Mouse (Mus musculus) CH12.LX (cell line): ENCODE data around the gene Igsf6. TPM values are rescaled to one million over a fixed set of nuclear protein-coding genes. Genes with fewer than 3 reads are reported as not detected.
"Not testable (repeated sequence)": the region's sequence is repeated elsewhere in the genome, so short reads cannot be mapped to it uniquely, and the experiment has no call there.

ENCODE experiments used
- DNase-seq: peaks from one replicate; pipeline ENCODE4 v3.0.0-alpha.2; 2013; ENCODE audit errors: extremely low read depth
- H3K27ac ChIP-seq: 2 replicates; pipeline ENCODE4 v1.5.1; 2012; ENCODE audit warnings: low read depth, mild to moderate bottlenecking, control low read depth, moderate library complexity; ENCODE audit not compliant: insufficient read depth
- H3K27me3 ChIP-seq: replicated peaks from 2 replicates; pipeline ENCODE3; 2012; ENCODE audit warnings: inconsistent platforms
- H3K36me3 ChIP-seq, 2 experiments: replicated peaks in 1 of 2; 2 replicates each; pipeline versions ENCODE3 to v1.6.1; 2012; ENCODE audit warnings: inconsistent platforms in 1 of 2, low read length in 1 of 2, mild to moderate bottlenecking in 1 of 2, mixed read lengths in 1 of 2, moderate library complexity in 1 of 2; ENCODE audit not compliant: control insufficient read depth in 1 of 2, insufficient read depth in 1 of 2
- H3K4me1 ChIP-seq, 2 experiments: 2 replicates each; pipeline ENCODE4 v1.6.1; 2012; ENCODE audit warnings: inconsistent platforms in 1 of 2, moderate library complexity in 1 of 2; ENCODE audit not compliant: insufficient read depth in 2 of 2, control insufficient read depth in 1 of 2
- H3K4me2 ChIP-seq: 2 replicates; pipeline ENCODE4 v1.6.1; 2012; ENCODE audit warnings: low read depth, mild to moderate bottlenecking, control low read depth; ENCODE audit not compliant: poor library complexity, insufficient read depth, severe bottlenecking
- H3K4me3 ChIP-seq, 3 experiments: fragments of 150-350 bp in 1 of 3; sonication (generic) in 1 of 3; replicated peaks in 1 of 3; 2 replicates each; pipeline versions ENCODE3 to v1.5.1; 2011 to 2012; ENCODE audit warnings: low read depth in 2 of 3, low read length in 2 of 3, mild to moderate bottlenecking in 2 of 3, moderate library complexity in 2 of 3, control low read depth in 1 of 3, improper control_type of control experiment in 1 of 3, inconsistent platforms in 1 of 3, mixed read lengths in 1 of 3; ENCODE audit not compliant: poor library complexity in 1 of 3
- H3K79me2 ChIP-seq: replicated peaks from 2 replicates; pipeline ENCODE4 v1.6.1; 2012; ENCODE audit warnings: mild to moderate bottlenecking, moderate library complexity; ENCODE audit not compliant: control insufficient read depth, poor library complexity, insufficient read depth, severe bottlenecking; ENCODE audit errors: extremely low read depth
- H3K9ac ChIP-seq: 2 replicates; pipeline ENCODE4 v1.6.1; 2012; ENCODE audit warnings: low read depth, mild to moderate bottlenecking, control low read depth, moderate library complexity; ENCODE audit not compliant: insufficient read depth
- H3K9me3 ChIP-seq: replicated peaks from 2 replicates; pipeline ENCODE3; 2012; ENCODE audit warnings: low read length, inconsistent platforms, mixed read lengths
- CHD1 ChIP-seq: IDR thresholded peaks from 2 replicates; pipeline ENCODE4 v1.6.1; 2012; ENCODE audit warnings: low read depth, low read length, improper control_type of control experiment, inconsistent platforms
- EP300 ChIP-seq: IDR thresholded peaks from 2 replicates; pipeline ENCODE4 v1.6.1; 2011; ENCODE audit warnings: low read length, improper control_type of control experiment
- ETS1 ChIP-seq: conservative IDR thresholded peaks from 2 replicates; pipeline ENCODE4 v1.6.1; 2012; ENCODE audit warnings: low read depth, mild to moderate bottlenecking, inconsistent platforms, low read length, improper control_type of control experiment, moderate library complexity
- HCFC1 ChIP-seq: IDR thresholded peaks from 2 replicates; pipeline ENCODE4 v1.6.1; 2012; ENCODE audit warnings: low read depth, mild to moderate bottlenecking, inconsistent platforms, low read length, improper control_type of control experiment
- JUN ChIP-seq: IDR thresholded peaks from 2 replicates; pipeline ENCODE4 v1.6.1; 2011; ENCODE audit warnings: low read depth, mild to moderate bottlenecking, low read length, improper control_type of control experiment, moderate library complexity; ENCODE audit not compliant: insufficient read depth
- MAFK ChIP-seq: IDR thresholded peaks from 2 replicates; pipeline ENCODE4 v1.6.1; 2011; ENCODE audit warnings: low read length, improper control_type of control experiment; ENCODE audit not compliant: insufficient replicate concordance
- POLR2A ChIP-seq: IDR thresholded peaks from 2 replicates; pipeline ENCODE4 v1.6.1; 2011; ENCODE audit warnings: low read depth, mild to moderate bottlenecking, improper control_type of control experiment, low read length
- UBTF ChIP-seq: IDR thresholded peaks from 2 replicates; pipeline ENCODE4 v1.6.1; 2012; ENCODE audit warnings: low read depth, mild to moderate bottlenecking, inconsistent platforms, low read length, improper control_type of control experiment, moderate library complexity
- USF1 ChIP-seq: IDR thresholded peaks from 2 replicates; pipeline ENCODE4 v1.6.1; 2014; ENCODE audit warnings: low read depth, mild to moderate bottlenecking, inconsistent platforms, low read length, improper control_type of control experiment
- ZC3H11A ChIP-seq: IDR thresholded peaks from 2 replicates; pipeline ENCODE4 v1.6.1; 2012; ENCODE audit warnings: low read depth, mild to moderate bottlenecking, inconsistent platforms, low read length, improper control_type of control experiment
- ZNF384 ChIP-seq: IDR thresholded peaks from 2 replicates; pipeline ENCODE4 v1.6.1; 2012; ENCODE audit warnings: low read depth, low read length, improper control_type of control experiment, inconsistent platforms
- dilution Hi-C: fragments of 300-500 bp; cut with MboI; formaldehyde crosslinking; loops from 2 replicates; pipeline ENCODE4 v1.14.3; 2020; ENCODE audit warnings: low sequenced_read_pairs; ENCODE audit not compliant: extremely low pct_unique_long_range_greater_than_20kb, extremely low pct_ligation_motif_present
- in situ Hi-C: fragments of 300-500 bp; cut with MboI; formaldehyde crosslinking; loops from 3 replicates; pipeline ENCODE4 v1.14.3; 2019; ENCODE audit warnings: low sequenced_read_pairs, low pct_ligation_motif_present, low pct_unique_long_range_greater_than_20kb, mixed read lengths
- polyA plus RNA-seq: library from polyadenylated mRNA; unstranded; fragments of >175 nt; gene quantifications from 2 replicates; pipeline ENCODE4 v1.2.1, GENCODE M21; 2012; ENCODE audit warnings: low read depth; ENCODE audit not compliant: insufficient read length
- total RNA-seq, 2 experiments: library from RNA; depleted of rRNA; stranded (reverse); fragments of 300-350 nt in 1 of 2; fragments of >200 nt in 1 of 2; gene quantifications; 2 replicates each; pipeline ENCODE4 v1.2.3; 2012 to 2014

Gene Igsf6
- total and polyA plus RNA-seq, 3 experiments = 0.21 TPM; not detected in 2

DNA sequence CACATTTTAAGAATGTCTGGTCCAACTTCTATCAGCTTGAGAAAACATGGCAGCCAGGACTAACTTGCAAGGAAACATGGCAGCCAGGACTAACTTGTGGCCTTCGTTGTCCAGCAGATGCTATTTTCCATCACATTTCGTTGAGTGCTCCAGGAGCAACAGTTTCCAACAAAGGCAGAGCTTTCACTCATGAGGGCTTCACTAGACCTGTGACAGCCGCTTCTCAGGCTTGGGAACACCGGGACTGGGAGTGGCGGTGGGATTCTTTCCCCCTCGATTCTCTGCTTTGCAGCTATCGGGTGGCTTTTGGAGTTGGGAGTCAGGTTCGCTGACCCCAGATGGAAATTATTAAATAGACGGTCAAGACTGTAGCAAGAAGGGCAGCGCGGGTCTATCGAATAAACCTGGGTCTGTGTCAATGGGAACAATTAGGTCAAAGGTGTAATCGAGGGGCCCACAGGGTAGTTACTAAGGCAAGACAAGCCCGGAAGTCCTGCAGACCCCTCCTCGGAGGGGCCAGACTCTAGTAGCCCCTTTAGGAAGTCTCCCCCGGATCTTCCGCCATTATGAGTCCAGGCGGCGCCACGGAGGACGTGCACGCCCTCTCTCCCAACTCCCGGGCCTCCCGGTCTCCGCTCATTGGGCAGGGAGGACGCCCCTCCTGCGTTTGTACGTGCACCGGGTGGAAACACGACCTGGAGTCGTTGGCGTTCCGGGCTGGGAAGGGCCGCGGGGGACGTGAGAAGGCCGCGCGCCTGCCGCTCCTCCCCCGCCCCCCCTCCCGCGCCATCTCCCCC, 40.3 kb downstream of the Igsf6 start, which contains the start of gene Mettl9 (continued):
- TF ChIP-seq POLR2A = peak; percentile 93
- TF ChIP-seq MAFK = no peak
- no peak for TF ChIP-seq ZC3H11A
- TF ChIP-seq USF1 = no peak
- no peak for TF ChIP-seq EP300
- no peak for TF ChIP-seq JUN
- no peak for TF ChIP-seq CHD1
- peak; percentile 92 for TF ChIP-seq HCFC1
- TF ChIP-seq ETS1 = 0 out of 2 replicates have a peak, but pooled peaks have one; percentile 22

DNA sequence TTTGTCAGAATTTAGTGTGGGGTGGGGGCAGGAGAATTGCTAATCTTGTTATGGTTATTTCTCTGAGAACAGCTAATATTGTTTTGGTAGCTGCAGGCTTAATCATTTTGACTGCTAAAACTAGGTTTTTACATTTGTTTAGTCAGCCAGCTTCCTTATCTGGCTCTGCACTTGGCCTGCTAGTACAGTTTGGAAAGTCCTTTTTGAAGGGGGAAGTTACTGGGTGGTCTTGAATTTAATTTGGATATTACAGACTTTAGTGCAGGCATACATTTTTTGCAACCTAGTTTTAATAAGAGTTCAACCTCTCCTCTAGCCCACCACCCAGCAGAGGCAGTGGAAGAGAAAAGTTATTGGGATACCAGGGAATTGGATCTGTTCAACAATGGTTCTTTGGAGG, 44.4 kb downstream of the Igsf6 start:
- H3K4me2 ChIP-seq, H3K27ac ChIP-seq, H3K9me3 ChIP-seq, DNase-seq, H3K79me2 ChIP-seq, H3K4me3 ChIP-seq, dilution Hi-C loops, H3K36me3 ChIP-seq, H3K4me1 ChIP-seq, H3K9ac ChIP-seq: not testable (repeated sequence)
- in situ Hi-C loops = loop anchor here (10.0 kb wide), 2 partner anchors 45 to 195 kb away; partner anchors contain the start of genes Cdr2 and Mfsd13b
- H3K27me3 ChIP-seq = peaks cover 19% of the 10 kb centered on the region

DNA sequence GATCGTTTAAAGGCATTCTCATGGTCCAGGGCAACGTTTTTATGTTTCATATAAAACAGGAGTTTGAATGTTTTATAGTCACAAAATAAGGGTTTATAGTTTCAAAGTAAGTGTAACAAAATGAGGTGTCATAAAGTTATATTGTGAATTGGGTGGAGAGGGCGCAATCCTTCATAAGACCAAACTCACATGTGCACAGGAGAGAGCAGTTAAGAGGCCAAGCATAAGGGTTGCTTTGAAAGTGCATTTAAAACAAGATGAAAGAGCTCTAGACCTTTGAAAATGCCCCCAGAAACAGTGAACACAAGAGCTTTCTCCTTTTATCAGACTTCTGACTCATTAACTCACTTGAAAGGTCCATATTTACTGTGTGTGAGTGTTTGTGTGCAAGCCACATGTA, 48.1 kb downstream of the Igsf6 start:
- TF ChIP-seq ZNF384 (no peak), UBTF (no peak)
- TF ChIP-seq, all 38 proteins: peak for 0

More for the DNA sequence above, 48.1 kb downstream of the Igsf6 start:
- H3K9me3 ChIP-seq = no peaks in the 10 kb centered on the region
- dilution Hi-C loops (no loop called here), in situ Hi-C loops (no loop called here)
- H3K4me3 ChIP-seq = no peak overlapping the region
- no peak for DNase-seq
- H3K36me3 ChIP-seq = no peaks in the 10 kb centered on the region
- H3K4me1 ChIP-seq = no peaks in the 10 kb centered on the region
- no peak overlapping the region for H3K27ac ChIP-seq
- no peaks in the 10 kb centered on the region; the same call in 1 of the 2 replicates for H3K79me2 ChIP-seq
- no peak overlapping the region for H3K4me2 ChIP-seq
- H3K27me3 ChIP-seq = peaks cover 19% of the 10 kb centered on the region
- no peak overlapping the region for H3K9ac ChIP-seq
